Mouse (Mus musculus): ENCODE data around the gene Rrbp1.
A peak's percentile ranks its signal among the peaks of the same experiment; 100 is the strongest.

Gene Rrbp1

DNA sequence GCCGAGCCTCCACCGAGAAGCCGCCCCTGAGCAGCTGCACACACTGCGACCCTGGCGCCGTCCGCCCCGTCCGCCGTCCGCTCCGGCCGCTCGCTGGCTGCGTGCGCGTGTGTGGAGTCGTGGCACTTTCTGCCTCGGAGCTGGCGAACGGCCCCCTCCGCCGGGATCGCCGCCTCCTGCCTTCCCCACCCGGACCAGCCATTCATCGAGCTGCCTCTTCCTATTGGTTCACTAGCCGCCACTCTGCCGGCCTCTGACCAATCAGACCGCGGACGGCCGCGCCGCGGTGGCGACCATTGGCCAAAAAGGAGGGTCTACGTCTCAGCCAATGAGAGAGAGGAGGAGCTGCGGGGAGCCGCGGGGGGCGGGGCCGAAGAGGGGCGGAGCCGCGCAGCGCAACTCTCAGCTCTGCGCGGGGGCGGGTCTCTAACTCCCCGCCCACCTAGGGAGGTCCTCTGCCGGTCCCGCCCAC lies at the start of gene Rrbp1:
Gene Rrbp1, minus strand, starts transcription at position 184 of the 472 bp plus-strand sequence.
- DNase-seq (ENCODE audit: low read depth, low spot score), result peak; percentile 99

DNA sequence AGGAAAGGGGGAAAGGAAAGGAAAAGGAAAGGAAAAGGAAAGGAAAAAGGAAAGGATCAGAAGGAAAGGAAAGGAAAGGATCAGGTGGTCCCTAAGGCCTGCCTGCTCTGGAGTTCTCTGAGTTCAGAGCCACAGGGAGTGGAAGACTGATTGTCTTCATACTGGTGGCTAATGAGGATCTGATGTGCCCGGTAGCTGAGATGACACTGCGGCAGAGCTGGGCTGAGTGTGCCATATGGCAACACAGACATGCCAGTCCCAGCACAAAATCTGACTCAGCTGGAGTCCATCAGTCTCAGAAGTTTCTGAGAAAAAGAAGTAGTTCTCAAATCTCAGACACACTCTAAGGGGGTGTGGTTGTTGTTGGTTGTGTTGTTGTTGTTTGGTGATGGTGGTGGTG lies 46.7 kb upstream of the Rrbp1 start:
- DNase-seq (ENCODE audit: low read depth, low spot score), result no peak

DNA sequence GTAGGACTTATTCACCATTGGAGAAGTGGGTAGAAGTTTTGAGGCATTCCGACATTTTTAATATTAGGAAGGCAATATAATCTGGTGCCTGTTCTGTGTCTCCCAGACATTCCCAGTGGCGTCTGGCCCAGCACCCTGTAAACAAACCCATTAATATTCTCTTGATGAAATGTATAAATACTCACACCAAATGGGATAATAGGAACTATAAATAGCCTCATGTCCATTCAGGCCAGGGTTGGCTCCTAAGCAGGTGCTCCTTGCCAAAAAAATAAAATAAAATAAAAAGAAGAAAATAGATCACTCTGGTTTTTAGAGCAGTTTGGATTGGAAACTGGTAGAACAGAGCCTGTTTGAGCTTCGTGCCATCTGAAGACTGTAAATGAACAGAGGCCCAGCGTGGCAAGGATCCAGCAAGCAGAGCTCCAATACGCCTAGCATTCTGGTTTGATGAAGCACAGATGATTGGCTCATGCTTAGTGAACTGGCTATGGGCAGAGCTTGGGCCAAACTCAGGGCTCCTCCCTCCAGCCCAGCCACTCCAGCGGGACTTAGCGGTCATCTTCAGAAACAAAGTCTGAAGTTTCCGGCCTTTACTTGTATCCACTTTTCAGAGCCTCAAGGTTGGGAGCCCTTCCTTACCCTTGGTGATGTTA lies 41.5 kb upstream of the Rrbp1 start:
- DNase-seq (ENCODE audit: low read depth, low spot score), result no peak

DNA sequence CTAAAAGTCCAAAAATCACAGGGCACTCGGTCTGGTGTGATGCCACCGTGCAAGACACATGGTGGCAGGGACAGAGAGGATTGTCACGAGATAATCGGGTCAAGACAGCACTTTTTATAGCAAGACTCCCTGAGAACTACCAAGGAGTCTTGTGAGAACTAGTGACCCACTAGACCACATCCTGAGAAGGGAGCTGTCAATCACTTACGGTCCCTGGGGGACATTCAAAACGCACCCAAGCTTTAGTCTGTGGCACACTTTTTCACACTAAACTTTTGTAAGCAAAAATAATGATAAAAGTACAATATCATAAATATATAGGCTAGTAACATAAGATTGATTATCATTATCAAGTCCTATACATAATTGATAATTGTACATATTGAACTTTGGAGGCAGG lies 39.8 kb upstream of the Rrbp1 start:
- DNase-seq (ENCODE audit: low read depth, low spot score), result no peak

DNA sequence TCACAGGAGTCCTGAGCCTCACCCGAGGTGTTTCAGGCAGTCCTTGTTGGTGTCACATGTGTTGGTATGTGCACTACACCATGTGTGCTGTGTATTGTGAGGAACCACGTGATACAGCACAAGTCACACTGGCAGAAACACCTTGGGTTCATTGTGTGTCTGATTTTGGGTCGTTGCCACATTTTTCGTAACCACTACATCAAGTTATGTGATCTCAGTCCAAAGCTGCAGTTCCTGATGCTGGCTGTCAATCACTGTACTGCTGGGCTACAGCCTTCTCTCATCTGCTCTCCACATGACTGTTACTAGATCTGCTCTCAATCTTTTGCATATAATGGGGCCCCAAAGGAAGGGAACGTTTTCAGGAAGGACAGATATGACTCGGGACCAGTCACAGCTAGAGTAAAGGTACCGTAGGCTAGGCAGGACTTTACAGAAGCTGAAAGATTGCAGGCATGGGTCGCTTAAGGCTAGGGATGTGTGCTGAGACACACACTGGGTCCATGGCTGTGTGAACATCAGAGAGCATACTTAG lies 39.1 kb upstream of the Rrbp1 start:
- no peak for DNase-seq (ENCODE audit: low read depth, low spot score)

DNA sequence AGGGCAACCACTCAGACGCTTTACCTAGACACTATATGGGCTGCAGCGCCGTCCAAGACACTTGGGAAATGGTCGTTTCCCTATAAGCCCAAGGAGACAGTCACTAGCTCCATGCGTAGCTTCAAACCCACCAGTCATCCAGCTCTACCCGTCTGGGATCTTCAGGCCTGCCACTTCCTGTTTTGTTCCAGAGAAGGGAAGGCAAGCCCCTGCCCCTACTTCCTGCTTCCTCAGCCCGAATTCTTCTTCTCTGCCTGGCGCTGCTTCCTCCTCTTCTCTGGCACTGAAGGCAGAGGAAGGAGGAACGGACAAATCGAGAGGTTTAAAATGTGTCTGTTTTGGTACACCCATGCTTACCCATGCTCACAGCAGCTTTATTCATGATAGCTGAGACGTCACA lies 35.9 kb upstream of the Rrbp1 start:
- DNase-seq (ENCODE audit: low read depth, low spot score), result no peak

DNA sequence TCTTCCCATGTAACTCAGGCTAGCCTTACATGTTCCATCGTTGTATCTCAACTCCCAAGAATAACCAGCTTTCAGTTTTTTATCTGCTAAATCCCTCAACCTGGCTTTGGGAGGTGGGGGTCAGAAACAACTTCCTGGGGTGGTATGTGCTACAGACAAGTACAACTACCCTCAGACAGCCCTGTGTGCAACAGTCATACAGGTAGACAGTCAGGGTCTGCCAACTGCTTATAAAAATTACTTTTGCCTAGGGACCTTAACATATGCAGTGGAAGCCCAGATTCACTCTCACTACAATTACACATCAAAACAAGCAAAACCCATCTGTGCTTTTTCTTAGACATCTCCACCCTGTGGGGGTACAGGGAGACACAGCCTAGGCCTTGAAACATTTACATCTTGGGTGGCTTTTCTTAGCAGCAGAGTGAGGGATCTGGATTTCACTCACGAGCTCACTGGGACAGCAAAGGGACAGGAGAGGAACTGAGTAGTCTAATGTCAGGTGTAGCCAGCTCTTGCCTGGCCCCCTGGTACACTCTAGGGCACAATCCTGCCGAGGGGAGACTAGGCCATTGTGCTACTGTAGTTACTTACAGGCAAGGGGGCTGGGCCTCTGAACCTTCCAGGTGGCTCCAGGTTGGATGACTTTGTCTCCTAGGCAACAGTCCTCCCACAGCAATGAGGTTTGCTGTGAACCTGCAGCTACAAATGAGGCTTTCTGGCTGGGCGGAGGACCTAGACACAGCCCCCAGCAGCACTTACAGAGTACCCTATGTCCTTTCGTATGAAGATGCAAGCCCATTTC lies 34.9 kb upstream of the Rrbp1 start:
- no peak for DNase-seq (ENCODE audit: low read depth, low spot score)

DNA sequence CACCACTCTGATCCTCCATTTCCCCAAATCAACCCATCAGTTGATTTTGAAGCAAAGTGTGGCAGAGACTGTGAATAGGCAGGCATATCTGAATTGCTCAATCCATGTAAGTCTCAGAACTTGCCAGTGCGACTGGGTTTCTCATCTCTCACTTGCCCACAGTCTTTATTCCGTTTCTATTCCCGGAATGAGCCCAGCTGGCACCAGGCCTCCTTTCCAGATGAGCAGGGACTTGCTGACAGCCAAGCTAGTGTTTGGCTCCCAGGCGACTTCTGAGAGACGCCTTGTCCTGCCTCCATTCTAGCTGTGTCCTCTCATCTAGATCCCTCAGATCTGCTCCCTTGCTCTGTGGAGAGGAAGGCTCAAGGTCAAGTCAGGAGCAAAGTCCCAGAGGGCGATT lies 33.7 kb upstream of the Rrbp1 start:
- DNase-seq (ENCODE audit: low read depth, low spot score), result no peak

DNA sequence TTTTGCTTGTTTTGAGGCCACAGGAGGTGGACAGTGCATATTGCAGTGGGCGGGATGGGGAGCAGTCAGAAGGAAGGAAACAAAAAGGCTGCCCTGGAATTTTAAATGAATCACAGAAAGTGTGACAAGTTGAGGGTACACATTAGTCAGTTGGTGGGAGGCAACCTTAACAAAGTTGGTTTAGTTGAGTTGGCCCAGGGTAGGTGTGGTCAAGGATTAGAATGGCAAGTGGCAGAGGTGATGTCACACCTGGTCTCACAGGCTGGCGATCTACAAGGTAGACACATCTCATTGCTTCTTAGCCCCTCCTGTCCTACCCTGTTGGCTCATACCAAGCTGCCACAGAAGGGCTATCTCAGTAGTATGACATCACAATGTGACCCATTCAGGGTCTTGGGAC lies 21.6 kb upstream of the Rrbp1 start, which contains the start of gene Banf2:
Gene Banf2, plus strand, starts transcription at position 396 of the 400 bp plus-strand sequence.
- no peak for DNase-seq (ENCODE audit: low read depth, low spot score)

DNA sequence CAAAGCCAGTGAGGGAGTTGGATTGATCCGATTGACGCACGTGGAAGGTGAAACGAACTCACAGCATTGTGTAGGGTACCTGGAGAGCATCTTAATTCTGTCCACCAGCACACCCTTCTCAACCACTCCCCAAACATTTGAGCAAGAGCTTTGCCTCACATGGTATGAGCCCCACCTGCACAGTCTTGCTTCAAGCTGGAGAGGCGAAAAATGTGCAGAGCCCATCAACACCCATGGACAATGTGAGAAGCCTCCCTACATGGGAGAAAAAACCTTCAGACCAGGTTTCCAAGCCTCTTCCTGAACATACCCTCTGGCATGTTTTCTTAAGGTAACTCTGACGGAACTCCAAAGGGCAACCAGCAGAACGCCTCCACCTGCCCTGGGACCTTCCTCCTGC lies 19.7 kb upstream of the Rrbp1 start:
- no peak for DNase-seq (ENCODE audit: low read depth, low spot score)

DNA sequence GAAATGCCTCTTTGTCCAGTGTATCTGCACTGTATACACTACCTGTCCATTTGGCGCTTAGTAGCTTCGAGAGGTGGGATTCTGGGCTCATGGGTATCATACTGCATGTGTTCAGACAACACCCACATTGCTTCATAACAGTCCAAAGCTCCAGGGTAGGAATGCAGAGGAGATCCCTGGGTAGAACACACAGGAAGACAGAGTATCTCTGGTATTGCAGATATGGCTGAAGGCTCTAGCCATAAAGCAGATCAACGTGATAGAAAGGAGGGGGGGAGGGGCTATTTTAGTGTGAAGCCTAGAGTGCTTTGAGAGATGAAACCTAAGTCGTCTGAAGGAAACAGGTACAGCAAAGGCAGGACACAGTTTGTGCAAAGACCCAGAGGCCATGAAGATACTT lies 15.4 kb upstream of the Rrbp1 start:
- no peak for DNase-seq (ENCODE audit: low read depth, low spot score)

DNA sequence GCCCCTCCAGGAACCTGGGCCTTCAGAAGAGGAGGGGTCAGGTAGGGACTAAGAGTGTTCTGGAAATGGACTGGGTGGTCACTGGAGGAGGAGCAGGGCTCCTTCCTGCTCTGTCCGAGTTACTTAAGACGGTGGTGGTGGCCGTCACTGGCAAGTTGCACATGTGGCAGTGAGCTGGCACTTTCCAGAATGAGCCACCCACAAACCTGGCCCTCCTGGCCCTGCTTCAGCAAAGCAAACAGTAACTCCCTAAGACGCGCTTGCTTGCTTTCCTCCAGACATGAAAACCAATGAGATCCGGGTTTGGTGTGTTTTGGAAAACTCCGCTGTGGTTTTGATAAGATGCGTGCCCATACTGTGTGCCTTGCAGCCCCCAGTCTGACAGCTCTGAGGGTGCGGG lies 14.3 kb upstream of the Rrbp1 start:
- no peak for DNase-seq (ENCODE audit: low read depth, low spot score)

DNA sequence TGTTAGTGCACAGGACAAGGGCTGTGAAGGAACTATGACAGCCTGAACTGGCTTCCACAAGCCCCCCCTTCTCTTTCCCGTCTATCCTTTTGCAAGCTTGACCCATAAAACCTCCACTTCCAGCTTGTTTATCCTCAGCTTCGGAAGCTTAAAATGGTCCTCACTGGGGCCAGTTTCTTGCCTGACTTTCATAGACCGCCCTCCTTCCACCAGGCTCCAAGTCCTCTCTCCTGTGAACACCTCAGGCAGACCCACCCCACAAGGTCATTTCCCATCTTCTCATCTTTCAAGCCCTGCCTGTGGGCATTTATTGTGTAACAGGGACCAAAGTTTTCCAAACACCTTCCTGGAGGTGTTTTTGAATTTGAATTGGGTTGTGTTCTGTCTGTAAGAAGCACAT lies 11.4 kb upstream of the Rrbp1 start:
- no peak for DNase-seq (ENCODE audit: low read depth, low spot score)

DNA sequence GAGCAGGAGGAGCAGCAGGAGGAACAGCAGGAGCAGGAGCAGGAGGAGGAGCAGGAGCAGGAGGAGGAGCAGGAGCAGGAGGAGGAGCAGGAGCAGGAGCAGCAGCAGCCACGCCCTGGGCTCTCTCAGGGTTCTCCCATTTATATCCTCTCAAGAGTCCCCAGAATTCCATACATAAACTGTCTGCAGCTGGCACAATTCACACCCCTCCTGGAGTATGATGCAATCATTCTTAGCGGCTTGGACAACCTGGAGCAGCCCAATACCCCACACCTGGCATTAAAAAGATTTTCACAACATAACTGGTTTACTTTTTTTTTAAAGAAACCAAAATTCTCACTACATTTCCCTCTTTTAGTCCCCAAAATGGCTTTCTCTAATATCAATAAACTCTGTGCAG lies 8.9 kb upstream of the Rrbp1 start:
- DNase-seq (ENCODE audit: low read depth, low spot score), result no peak

DNA sequence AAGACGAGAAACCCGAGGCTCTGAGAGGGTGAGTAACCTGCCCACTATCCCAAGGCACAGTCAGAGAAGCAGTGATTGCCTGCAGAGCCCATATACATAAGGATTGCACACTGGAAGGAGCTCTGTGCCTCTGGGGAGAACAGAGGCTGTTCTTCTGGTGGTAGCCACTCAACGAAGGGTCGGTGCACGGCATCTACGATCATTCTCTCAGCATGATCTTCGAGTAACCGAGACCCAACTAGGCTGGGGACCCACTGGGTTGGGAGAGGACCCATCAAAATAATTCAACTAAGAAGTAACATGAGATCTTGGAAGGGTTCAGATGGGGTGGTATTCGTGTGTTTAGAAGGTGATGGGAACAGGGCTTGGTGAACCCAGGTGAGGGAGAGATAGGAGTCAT lies 4.8 kb upstream of the Rrbp1 start:
- DNase-seq (ENCODE audit: low read depth, low spot score), result no peak

DNA sequence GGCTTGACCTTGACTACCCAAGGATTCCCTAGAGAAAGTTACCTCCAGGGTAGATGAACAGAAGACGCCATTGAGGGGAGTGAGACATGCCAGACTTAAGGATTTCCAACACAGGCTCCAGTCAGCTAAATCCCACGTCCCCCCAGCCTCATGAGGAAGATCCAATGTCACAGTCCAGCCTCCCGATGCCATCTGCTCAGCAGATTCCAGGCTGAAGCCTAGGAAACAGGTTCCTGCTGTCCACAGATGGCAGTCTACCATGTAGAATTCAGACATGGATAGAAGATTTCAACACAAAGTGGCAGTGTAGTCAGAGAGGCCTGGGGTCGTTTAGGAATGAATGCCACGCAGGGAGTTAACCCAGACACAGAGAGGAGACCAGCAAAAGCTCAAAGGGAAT lies 3.4 kb upstream of the Rrbp1 start:
- no peak for DNase-seq (ENCODE audit: low read depth, low spot score)

DNA sequence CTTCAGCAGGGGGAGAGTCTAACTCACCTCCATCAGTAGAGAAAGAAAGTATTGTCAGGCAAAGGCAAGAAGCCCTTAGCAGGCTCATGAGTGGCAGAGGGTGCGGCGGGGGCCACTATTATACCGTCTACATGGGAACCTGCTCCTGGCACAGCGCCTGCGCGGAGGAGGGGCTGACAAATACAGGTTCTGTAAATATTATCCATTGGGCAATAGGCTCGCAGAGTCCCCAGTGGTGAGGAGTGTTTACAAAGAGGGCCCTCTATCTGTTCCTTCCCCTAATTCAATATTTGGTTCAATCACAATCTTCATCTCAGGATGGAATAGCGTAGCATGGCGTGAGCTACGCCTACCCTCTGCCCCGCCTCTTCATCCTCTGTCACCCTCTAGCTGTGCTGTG lies 3.0 kb upstream of the Rrbp1 start:
- no peak for DNase-seq (ENCODE audit: low read depth, low spot score)

DNA sequence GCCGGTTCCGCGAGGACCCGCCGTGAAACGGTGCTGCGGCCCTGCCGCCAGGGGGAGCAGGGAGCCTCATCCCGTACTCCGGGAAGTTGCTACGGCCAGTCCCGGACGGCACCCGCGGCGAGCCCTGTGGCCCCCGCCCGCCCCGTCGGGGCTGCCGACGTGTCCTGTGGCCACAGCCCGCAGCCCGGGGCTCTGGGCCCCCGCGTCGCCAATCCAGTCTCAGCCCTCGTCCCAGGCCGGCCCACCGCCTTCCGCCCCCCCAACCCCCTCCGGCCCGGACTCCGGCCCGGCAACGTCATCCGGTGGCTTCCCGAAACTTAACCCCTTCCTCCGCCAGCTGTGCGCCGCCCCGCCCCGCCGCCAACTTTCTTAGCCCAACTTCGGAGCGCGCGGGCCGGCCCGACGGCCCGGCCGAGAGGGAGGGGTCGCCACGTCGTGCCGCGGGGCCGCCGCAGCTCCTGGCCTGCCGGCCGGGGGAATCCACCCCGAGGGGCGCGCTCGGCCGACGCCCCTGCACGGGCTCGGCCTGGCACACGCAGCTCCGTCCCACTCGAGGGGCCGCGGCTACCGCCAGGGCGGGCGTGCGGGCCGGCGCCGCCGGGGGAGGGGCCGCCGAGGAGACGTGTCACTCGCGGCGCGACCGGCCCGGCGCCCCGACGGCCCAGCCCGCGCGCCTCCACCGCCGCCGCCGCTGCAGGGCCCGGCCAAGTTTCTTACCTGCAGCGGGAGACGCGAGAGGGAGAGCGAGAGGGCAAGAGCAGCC lies 600 bp downstream of the Rrbp1 start:
- DNase-seq (ENCODE audit: low read depth, low spot score), result peak; percentile 88

DNA sequence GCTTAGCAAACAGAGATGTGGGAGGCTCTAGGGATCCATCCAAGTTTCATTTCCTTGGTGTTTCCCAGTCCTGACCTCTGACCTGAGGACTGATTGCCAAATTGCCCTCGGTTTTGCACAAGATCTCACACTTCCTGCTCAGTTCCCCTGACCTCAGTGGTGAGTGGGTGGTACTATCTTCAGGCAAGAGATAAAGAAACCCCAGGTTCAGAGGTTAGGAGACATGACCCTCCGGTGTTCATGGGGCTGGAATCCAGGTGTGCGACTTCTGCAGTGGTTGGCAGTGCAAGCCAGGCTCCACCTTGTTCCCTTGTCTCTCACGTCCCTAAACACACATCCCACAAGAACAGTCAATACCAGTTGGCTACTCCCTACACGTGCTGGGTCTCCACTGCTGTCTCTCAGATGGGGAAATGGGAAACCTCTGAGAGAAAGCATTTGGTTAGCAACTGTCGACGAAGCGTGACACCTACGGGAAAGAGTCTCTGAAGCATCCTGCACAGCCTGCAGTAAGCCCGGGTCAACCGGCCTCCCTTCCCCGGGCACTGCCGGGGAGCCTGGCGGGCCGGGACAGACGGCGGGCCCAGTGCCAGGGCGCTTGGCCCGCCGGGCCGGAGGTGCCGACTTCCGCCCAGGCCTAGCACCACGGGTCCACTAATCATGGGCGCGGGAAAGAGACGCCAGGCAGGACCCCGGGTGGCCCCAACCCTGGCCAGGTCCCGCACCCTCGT lies 1.3 kb downstream of the Rrbp1 start:
- peak; percentile 49 for DNase-seq (ENCODE audit: low read depth, low spot score)

DNA sequence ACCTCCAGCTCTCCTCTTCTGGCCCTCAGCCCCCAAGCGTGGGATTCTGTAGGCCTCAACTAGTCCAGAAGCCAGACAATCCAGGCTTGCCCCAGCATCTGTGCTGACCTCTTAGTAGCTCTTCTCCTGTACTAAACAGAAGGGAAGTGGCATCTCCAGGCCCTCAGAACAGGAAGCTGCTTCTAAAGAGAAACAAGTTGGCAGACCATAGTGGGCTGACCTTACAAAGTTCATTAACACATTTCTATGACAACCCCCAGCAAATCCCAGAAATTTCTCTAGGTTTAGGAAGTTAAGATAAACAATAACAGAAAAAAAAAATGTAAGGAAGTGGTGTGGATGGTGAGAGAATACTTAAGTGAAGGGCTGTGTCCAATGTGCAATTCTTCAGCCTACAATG lies 2.0 kb downstream of the Rrbp1 start:
- DNase-seq (ENCODE audit: low read depth, low spot score), result peak; percentile 9

DNA sequence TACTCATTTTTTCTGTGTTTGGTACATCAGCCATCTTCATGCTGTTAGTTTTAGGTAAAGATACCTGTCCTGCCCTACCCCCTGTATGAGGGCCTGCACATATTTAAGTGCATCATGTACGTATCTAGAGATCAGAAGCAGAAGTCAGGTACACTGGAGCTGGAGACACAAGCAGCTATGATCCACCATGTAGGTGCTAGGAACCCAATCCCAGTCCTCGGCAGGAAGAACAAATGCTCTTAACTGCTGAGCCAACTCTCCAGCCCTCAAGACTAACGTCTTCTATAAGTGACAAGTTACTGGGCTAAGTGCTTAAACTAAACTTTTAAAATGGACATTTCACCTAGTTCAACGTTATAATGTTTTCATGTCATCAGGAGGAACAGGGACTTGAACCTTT lies 3.9 kb downstream of the Rrbp1 start:
- DNase-seq (ENCODE audit: low read depth, low spot score), result no peak

DNA sequence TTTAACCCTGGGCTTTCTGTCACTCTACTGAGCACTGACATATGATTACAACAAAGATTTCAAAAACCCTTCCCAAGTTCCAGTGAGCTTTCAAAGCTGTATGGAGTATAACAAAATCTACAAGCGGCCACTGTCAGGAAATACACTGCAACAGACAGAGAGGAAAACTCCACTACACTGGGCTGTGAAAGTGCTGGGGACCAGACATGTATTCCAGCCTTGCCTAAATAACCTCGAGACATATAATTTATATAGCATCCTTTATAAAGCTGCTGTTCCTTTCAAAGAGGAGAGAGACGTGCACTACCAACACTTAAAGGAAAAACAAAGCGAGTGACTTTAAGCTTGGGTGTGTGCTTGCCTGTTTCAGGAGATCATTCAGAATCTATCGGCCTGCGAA lies 4.4 kb downstream of the Rrbp1 start:
- no peak for DNase-seq (ENCODE audit: low read depth, low spot score)
